22 mouse cellular contexts compared by ENCODE assay signal in the genomic region with DNA sequence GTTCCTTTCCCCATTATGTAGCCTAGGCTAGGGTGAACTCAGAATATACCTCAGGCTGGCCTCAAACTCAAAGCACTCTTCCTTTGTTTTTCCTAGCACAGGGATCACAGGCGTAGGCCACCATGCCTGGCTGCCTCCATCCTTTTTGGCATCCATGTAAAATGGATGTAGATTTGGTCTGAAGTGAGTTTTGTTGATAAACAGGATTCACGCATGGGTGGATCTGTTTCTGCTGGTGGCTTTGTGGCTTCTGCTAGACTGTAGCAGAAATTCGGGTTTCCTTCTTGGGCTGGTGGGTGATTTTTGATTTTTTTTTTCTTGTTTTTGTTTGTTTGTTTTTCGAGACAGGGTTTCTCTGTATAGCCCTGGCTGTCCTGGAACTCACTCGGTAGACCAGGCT. TPM values are rescaled to one million over a fixed set of nuclear protein-coding genes. Genes with fewer than 3 reads are reported as not detected.
"Had no signal": no experiment of that assay in that cellular context is flagged by ENCODE, and none has a peak within 500 bp of the region (broad histone marks: within the 10 kb centered on the region; RNA-seq: fewer than 3 reads in every experiment).

No protein-coding gene starts in this region.

- H3K9ac ChIP-seq: liver, embryonic 14.5 days; lung, embryonic 14.5 days; midbrain, embryonic 12.5 days; neural tube, embryonic 12.5 days; stomach, embryonic 15.5 days had no signal

- H3K4me1 ChIP-seq: stomach, embryonic 15.5 days had no signal

- H3K36me3 ChIP-seq: midbrain, embryonic 10.5 days; midbrain, embryonic 12.5 days; neural tube, embryonic 12.5 days; stomach, embryonic 15.5 days had no signal

- H3K27me3 ChIP-seq: neural tube, embryonic 12.5 days had no signal

- H3K27ac ChIP-seq: liver, embryonic 14.5 days; midbrain, embryonic 10.5 days; midbrain, embryonic 12.5 days; neural tube, embryonic 12.5 days; stomach, embryonic 15.5 days; stomach, postnatal 0 days had no signal

- H3K4me3 ChIP-seq: midbrain, embryonic 10.5 days; midbrain, embryonic 12.5 days; neural tube, embryonic 12.5 days; stomach, embryonic 15.5 days had no signal

- H3K9me3 ChIP-seq: midbrain, embryonic 10.5 days; midbrain, embryonic 12.5 days; neural tube, embryonic 12.5 days; stomach, embryonic 15.5 days had no signal

- DNase-seq: lung, adult 18-20 months; lung, embryonic 14.5 days; lung, postnatal 10 days; lung, postnatal 4 days; midbrain, embryonic 14.5 days; retina, postnatal 1 day; right cerebral cortex, adult 18-20 months; right cerebral cortex, postnatal 25 days; right cerebral cortex, postnatal 4 days; spleen, adult 18-20 months; thymus, adult 2 months; thymus, postnatal 25 days; thymus, postnatal 4 days had no signal

- H3K4me2 ChIP-seq: lung, embryonic 14.5 days; midbrain, embryonic 12.5 days; neural tube, embryonic 12.5 days; stomach, embryonic 15.5 days had no signal

RNA-seq across cellular contexts. Expression of a gene that starts 8.6 kb away (rescaled TPM):
- total RNA-seq: megakaryocyte, adult 5-6 weeks; megakaryocyte-erythroid progenitor cell, adult 5-6 weeks; monocyte, adult 5-6 weeks had no signal
